Mouse (Mus musculus): ENCODE results near the gene Gm21586.
"Not testable (repeated sequence)": the region's sequence is repeated elsewhere in the genome, so short reads cannot be mapped to it uniquely, and the experiment has no call there.

Gene Gm21586

GRCm38 (mm10) chr4:42439078-42439477, at the start of gene Gm21586:
TSS of gene Gm21586 (plus strand) at chr4:42439378.
- not testable (repeated sequence) for DNase-seq (ENCODE audit: low spot score)

- not testable (repeated sequence) for DNase-seq (ENCODE audit: low spot score)
Measured at GRCm38 (mm10) chr4:42466452-42466851, 27.3 kb downstream of the Gm21586 start, which contains the start of gene Gm2163. TSS of gene Gm2163 (plus strand) at chr4:42466752.

All from testis, postnatal 10 days (tissue).